Mouse (Mus musculus): ENCODE measurements around the gene D2hgdh.
"Not testable (repeated sequence)": the region's sequence is repeated elsewhere in the genome, so short reads cannot be mapped to it uniquely, and the experiment has no call there.

The D2hgdh gene

GRCm38 (mm10) chr1:93832754-93833360, 8.1 kb downstream of the D2hgdh start:
- DNase-seq (ENCODE audit: low spot score), result not testable (repeated sequence)

GRCm38 (mm10) chr1:93834671-93835150, 10.0 kb downstream of the D2hgdh start:
- DNase-seq (ENCODE audit: low spot score), result no peak

GRCm38 (mm10) chr1:93835211-93835610, 10.5 kb downstream of the D2hgdh start:
- DNase-seq (ENCODE audit: low spot score), result no peak

- no peak for DNase-seq (ENCODE audit: low spot score)
These were observed 11.3 kb downstream of the D2hgdh start for GRCm38 (mm10) chr1:93835876-93836531.

- DNase-seq (ENCODE audit: low spot score), result no peak
These were observed 11.8 kb downstream of the D2hgdh start for GRCm38 (mm10) chr1:93836532-93836913.

GRCm38 (mm10) chr1:93837335-93837734, 12.6 kb downstream of the D2hgdh start:
- no peak for DNase-seq (ENCODE audit: low spot score)

GRCm38 (mm10) chr1:93838569-93838968, 13.9 kb downstream of the D2hgdh start:
- DNase-seq (ENCODE audit: low spot score), result not testable (repeated sequence)

- DNase-seq (ENCODE audit: low spot score), result not testable (repeated sequence)
These were observed 21.2 kb downstream of the D2hgdh start for GRCm38 (mm10) chr1:93845766-93846366.

GRCm38 (mm10) chr1:93855790-93856189, 31.1 kb downstream of the D2hgdh start:
- not testable (repeated sequence) for DNase-seq (ENCODE audit: low spot score)

GRCm38 (mm10) chr1:93857370-93857769, 32.7 kb downstream of the D2hgdh start:
- no peak for DNase-seq (ENCODE audit: low spot score)

GRCm38 (mm10) chr1:93857991-93858390, 33.3 kb downstream of the D2hgdh start:
- no peak for DNase-seq (ENCODE audit: low spot score)

GRCm38 (mm10) chr1:93859619-93860018, 34.9 kb downstream of the D2hgdh start:
- DNase-seq (ENCODE audit: low spot score), result no peak

GRCm38 (mm10) chr1:93861048-93861447, 36.3 kb downstream of the D2hgdh start, which contains the start of gene Gal3st2:
Gal3st2 (plus strand) TSS chr1:93861306.
- not testable (repeated sequence) for DNase-seq (ENCODE audit: low spot score)

GRCm38 (mm10) chr1:93871594-93872105, 46.9 kb downstream of the D2hgdh start:
- DNase-seq (ENCODE audit: low spot score), result not testable (repeated sequence)

- DNase-seq (ENCODE audit: low spot score), result not testable (repeated sequence)
These were observed 49.7 kb downstream of the D2hgdh start for GRCm38 (mm10) chr1:93874405-93874804.

GRCm38 (mm10) chr1:93881778-93882177, 57.1 kb downstream of the D2hgdh start:
- not testable (repeated sequence) for DNase-seq (ENCODE audit: low spot score)

GRCm38 (mm10) chr1:93890936-93891335, 66.2 kb downstream of the D2hgdh start:
- not testable (repeated sequence) for DNase-seq (ENCODE audit: low spot score)

- DNase-seq (ENCODE audit: low spot score), result not testable (repeated sequence)
These were observed 72.7 kb downstream of the D2hgdh start for GRCm38 (mm10) chr1:93897395-93897794.

- DNase-seq (ENCODE audit: low spot score), result not testable (repeated sequence)
These were observed 76.6 kb downstream of the D2hgdh start for GRCm38 (mm10) chr1:93901291-93901690.

Measured in embryo, embryonic 10 days (tissue).